Mouse (Mus musculus): ENCODE results near the gene Sall4.

Sall4 gene

GRCm38 (mm10) chr2:168767582-168767981 is at the start of gene Sall4:
Gene Sall4 (minus strand): TSS chr2:168767943.
- no peak for DNase-seq

GRCm38 (mm10) chr2:168813243-168813642 is 45.5 kb upstream of the Sall4 start:
- no peak for DNase-seq

- no peak for DNase-seq
These were observed 42.2 kb upstream of the Sall4 start for GRCm38 (mm10) chr2:168809895-168810294.

GRCm38 (mm10) chr2:168807681-168808080 is 39.9 kb upstream of the Sall4 start:
- DNase-seq = no peak

- no peak for DNase-seq
These were observed 36.1 kb upstream of the Sall4 start for GRCm38 (mm10) chr2:168803849-168804248.

GRCm38 (mm10) chr2:168799326-168799725 is 31.6 kb upstream of the Sall4 start:
- no peak for DNase-seq

- no peak for DNase-seq
These were observed 31.2 kb upstream of the Sall4 start for GRCm38 (mm10) chr2:168798921-168799320.

- DNase-seq = no peak
These were observed 23.5 kb upstream of the Sall4 start for GRCm38 (mm10) chr2:168791115-168791802.

GRCm38 (mm10) chr2:168786174-168786573 is 18.4 kb upstream of the Sall4 start:
- DNase-seq = no peak

GRCm38 (mm10) chr2:168780596-168780995 is 12.9 kb upstream of the Sall4 start:
- DNase-seq = no peak

GRCm38 (mm10) chr2:168780024-168780423 is 12.3 kb upstream of the Sall4 start:
- no peak for DNase-seq

GRCm38 (mm10) chr2:168777481-168777880 is 9.7 kb upstream of the Sall4 start:
- DNase-seq = no peak

- no peak for DNase-seq
These were observed 8.5 kb upstream of the Sall4 start for GRCm38 (mm10) chr2:168776238-168776637.

GRCm38 (mm10) chr2:168769259-168769658 is 1.5 kb upstream of the Sall4 start:
- DNase-seq = no peak

- no peak for DNase-seq
These were observed 993 bp downstream of the Sall4 start for GRCm38 (mm10) chr2:168766538-168767361.

GRCm38 (mm10) chr2:168765696-168766537 is 1.8 kb downstream of the Sall4 start:
- no peak for DNase-seq

GRCm38 (mm10) chr2:168765065-168765681 is 2.6 kb downstream of the Sall4 start:
- DNase-seq = no peak

GRCm38 (mm10) chr2:168764460-168764867 is 3.3 kb downstream of the Sall4 start:
- DNase-seq = no peak

- no peak for DNase-seq
These were observed 4.0 kb downstream of the Sall4 start for GRCm38 (mm10) chr2:168763785-168764184.

- DNase-seq = no peak
These were observed 5.3 kb downstream of the Sall4 start for GRCm38 (mm10) chr2:168762411-168762815.

GRCm38 (mm10) chr2:168761954-168762353 is 5.8 kb downstream of the Sall4 start:
- no peak for DNase-seq

- no peak for DNase-seq
These were observed 6.6 kb downstream of the Sall4 start for GRCm38 (mm10) chr2:168761141-168761540.

- peak; percentile 7 for DNase-seq
These were observed 23.3 kb downstream of the Sall4 start for GRCm38 (mm10) chr2:168744406-168744805.
